In the genomic region with DNA sequence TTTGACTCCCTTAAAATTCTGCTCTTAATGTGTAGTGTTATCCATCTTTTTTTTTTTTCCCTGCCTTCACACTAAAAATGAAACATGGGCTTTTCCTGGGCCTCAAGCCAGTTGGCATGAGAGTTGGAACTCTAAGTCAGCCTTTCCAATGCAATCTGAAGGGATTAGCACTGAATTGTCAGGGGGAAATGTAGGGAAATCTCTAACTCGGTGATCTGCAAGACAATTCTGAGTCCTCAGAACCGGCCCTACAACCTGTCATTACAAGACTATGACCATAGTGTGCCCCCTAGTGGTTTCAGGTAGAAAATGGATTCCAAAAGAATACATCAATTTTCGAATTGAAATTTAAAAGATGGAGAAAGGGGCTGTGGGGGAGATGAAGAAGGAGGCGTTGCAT, we compare ENCODE assay signal across 8 mouse cellular contexts.
DNase-seq lines count a peak whose midpoint lies in the region; ATAC-seq and TF ChIP-seq lines count a peak whose summit lies in the region.

No protein-coding gene starts in this region.

- DNase-seq in heart, adult 2 months: no peak
- DNase-seq in heart, postnatal 25 days (ENCODE audit: low spot score): no peak
- DNase-seq in right cerebral cortex, adult 18-20 months: peak; percentile 9
- no peak for DNase-seq in right cerebral cortex, postnatal 25 days
- DNase-seq in layer of hippocampus, postnatal 14 days (ENCODE audit: low spot score in 2 of 2): peak; percentile 27 to 40
- no peak for DNase-seq in B cell, adult 2 months

- no peak for TF ChIP-seq EP300 in heart, adult 2 months (IDR thresholded peaks at IDR 0.05; ENCODE audit: insufficient read depth, low read depth, low read length)

- intact Hi-C loops in heart, adult 2 months (cut with DNase I): no loop called here
- intact Hi-C loops in heart, postnatal 25 days (cut with DNase I): no loop called here

- peak; percentile 58 for TF ChIP-seq CTCF in heart, adult 2 months (IDR thresholded peaks at IDR 0.05)
- TF ChIP-seq CTCF in cortical plate, adult 2 months (IDR thresholded peaks at IDR 0.05; ENCODE audit: extremely low read depth, insufficient read depth, low read length): peak; percentile 24; the same call in 1 of the 2 replicates

- WGBS in heart, adult 2 months: 29% methylated on average over 4 of the region's 4 CpGs

- H3K79me2 ChIP-seq in heart, adult 2 months (replicated peaks; ENCODE audit: control insufficient read depth, insufficient read depth, low read length): no peaks in the 10 kb centered on the region

- H3K36me3 ChIP-seq in heart, adult 2 months (ENCODE audit: control insufficient read depth, insufficient read depth, low read length): no peaks in the 10 kb centered on the region

- no peak for ATAC-seq in granulocyte monocyte progenitor cell, adult 5-6 weeks (replicated peaks; ENCODE audit: poor library complexity, severe bottlenecking)

- H3K27ac ChIP-seq in heart, adult 2 months: no peak overlapping the region
- H3K27ac ChIP-seq in cortical plate, adult 2 months (ENCODE audit: insufficient read depth, low read length): no peak overlapping the region

- H3K27me3 ChIP-seq in heart, adult 2 months (ENCODE audit: control insufficient read depth, insufficient read depth, low read length): no peaks in the 10 kb centered on the region

- H3K9ac ChIP-seq in heart, adult 2 months (ENCODE audit: low read depth, low read length): no peak overlapping the region

- no peaks in the 10 kb centered on the region for H3K4me1 ChIP-seq in heart, adult 2 months (ENCODE audit: control insufficient read depth, insufficient read depth, low read length)
- H3K4me1 ChIP-seq in cortical plate, adult 2 months (ENCODE audit: control insufficient read depth, insufficient read depth, low read length): no peaks in the 10 kb centered on the region

- H3K4me3 ChIP-seq in heart, adult 2 months: no peak overlapping the region
- H3K4me3 ChIP-seq in cortical plate, adult 2 months (ENCODE audit: insufficient read depth, low read length): no peak overlapping the region

- TF ChIP-seq POLR2A in heart, adult 2 months (IDR thresholded peaks at IDR 0.05; ENCODE audit: insufficient read depth, low read depth, low read length): no peak
- no peak for TF ChIP-seq POLR2A in cortical plate, adult 2 months (IDR thresholded peaks at IDR 0.05; ENCODE audit: extremely low read depth, insufficient read depth, low read length)

Comparison
In these comparisons a context has a peak if more than half of its experiments do, and no peak if none do; other contexts are left out.
1. DNase-seq: peak in right cerebral cortex, adult 18-20 months (single experiment) and layer of hippocampus, postnatal 14 days (2 of 2); none in heart, adult 2 months (0 of 2), heart, postnatal 25 days (single experiment), right cerebral cortex, postnatal 25 days (single experiment) and B cell, adult 2 months (0 of 2).